Mouse (Mus musculus): Measurements from ENCODE around the gene Ndufb2.

The Ndufb2 gene

DNA sequence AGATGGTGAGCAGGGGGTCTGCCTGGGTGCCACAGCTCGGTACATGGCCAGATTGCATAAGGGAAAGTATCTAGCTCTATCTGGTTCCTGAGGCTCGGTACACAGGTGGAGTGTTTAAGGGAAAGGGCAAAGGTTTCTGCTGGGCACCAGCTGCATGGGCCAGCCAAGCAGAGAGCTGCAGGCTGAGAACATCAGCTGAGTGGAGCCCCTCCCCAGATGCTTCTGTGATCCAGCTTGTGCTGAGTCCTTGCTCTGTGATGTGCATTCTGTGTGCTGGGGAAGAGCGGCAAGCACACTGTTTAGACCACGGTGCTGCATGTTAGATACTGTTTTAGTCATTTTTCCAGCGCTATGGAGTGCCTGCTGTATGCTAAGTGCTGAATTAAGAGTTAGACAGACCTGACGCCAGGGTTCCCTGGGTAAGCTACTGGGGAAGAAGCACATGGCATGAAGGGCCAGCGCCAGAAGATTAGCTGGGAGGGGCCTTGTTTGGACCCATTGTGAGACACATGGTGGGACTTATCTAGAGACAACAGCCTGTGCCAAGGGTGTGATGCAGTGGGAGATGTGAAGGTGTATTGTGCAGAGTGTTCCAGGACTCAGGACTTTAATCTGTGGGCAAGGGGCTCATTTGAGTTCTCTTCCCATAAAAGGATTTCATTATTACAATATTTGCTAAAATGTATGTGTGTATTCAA lies 11.1 kb upstream of the Ndufb2 start:
- DNase-seq = no peak

DNA sequence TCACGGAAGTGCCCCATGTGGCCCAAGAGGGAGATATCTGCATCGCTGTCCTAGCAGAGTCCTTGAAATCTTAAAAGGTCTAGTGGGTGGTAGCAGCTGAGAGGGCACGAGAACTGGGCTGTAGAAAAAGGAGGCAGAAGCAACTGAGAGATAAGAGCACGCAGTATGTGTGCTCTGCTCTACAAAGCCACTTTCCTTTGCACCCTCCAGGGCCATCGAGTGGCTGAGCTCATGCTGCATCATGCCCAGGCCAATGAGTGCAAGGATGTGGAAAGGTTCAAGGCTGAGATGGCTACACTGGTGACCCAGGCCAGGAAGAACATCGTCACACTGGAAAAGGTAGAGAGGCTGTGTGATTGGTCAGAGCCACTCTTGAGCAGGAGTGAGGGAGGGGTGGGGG lies 6.9 kb upstream of the Ndufb2 start, which contains the start of gene Gm42420:
Gm42420 (plus strand) TSS at position 237 of the 400 bp plus-strand sequence.
- DNase-seq = no peak

DNA sequence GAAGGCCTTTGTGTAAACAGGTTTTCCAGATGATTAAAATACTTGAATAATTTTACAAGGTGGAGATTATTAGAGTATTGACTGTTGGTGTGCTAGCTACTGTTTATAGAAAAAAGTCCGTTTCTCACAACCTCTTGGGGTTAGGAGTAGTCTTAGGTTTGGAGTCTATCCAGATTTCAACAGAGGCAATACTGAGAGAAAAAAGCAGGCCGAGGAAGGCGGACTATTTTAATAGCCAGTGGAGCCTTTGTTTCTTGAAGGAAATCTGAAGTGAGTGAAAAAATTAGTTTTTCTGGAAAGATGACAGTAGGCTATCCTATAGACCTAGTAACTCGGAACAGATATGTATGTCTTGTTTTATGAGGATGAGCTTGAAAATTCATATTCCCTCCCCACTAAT lies 893 bp upstream of the Ndufb2 start:
- DNase-seq = no peak

DNA sequence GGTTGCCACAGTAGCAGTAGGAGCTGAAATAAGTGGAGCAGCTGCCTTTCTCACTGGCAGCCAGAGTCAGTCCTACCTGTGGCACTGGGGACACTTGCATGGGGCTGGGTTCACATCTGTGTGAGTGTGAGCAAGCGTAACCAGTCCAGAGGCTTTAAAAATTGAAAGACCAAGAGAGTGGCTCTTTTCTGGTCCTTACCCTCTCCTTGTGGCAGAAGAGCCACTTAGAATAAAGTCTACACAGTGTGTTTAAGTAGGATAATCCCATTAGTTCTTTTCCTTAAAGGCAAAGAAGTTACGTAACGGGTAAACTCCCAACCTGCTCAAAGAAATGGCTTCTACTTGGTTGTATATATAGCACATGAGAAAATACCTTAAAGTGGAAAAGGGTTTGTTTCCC lies 8.5 kb downstream of the Ndufb2 start:
- DNase-seq = peak; percentile 14

DNA sequence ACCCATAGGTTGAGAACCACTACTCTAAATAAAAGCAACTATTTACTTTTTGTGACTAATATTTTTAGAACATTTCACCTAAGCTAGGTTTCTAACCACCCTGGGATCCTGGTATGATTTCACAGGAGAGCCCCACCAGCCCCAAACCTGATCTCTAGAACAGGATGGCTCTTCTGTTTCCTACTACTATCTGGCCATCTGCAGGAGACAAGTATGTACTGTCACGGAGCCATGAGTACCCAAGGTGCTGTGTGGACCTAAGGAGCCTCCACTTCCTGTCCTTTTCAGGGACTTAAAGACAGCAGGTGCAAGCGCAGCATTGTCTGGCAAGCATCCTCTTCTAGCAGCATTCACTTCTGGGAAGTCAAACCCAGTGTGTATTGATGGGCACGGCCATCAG lies 9.5 kb downstream of the Ndufb2 start:
- no peak for DNase-seq

DNA sequence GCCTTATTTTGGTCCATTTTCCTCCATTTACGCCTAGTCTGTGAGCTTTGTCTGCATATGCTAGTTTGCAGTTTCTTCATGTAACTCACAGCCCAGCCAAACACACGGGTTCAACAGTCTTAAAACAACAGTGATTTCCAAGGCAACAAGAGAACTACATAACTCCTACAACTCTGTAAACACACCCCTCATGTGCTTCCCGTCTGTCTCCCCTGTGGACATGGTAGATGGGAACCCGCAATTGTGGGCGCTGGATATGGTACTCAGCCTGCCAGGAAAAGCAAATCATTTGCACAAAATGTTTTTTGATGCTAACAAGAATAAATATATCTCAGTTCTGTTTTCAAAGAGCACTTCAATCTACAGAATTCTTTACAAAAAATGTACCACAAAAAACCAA lies 12.2 kb downstream of the Ndufb2 start:
- DNase-seq = no peak

DNA sequence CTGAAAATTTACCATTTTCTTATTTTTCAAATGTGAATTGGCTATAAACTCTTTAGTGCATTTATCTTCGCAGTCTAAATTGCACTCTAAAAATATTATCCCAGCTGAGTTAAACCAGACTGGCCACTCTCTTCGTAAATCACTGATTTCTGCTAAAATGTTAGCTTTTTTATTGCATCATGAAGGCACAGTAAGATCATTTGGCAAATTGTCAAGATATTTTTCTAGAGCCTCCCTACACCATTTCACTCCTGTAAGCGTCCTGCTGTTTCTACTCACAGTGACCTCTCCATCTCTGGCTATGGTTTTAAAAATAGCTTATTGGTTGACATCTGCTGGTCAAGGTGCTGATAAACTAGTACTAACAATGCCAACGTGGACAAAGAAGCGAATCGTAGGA lies 13.7 kb downstream of the Ndufb2 start:
- no peak for DNase-seq

DNA sequence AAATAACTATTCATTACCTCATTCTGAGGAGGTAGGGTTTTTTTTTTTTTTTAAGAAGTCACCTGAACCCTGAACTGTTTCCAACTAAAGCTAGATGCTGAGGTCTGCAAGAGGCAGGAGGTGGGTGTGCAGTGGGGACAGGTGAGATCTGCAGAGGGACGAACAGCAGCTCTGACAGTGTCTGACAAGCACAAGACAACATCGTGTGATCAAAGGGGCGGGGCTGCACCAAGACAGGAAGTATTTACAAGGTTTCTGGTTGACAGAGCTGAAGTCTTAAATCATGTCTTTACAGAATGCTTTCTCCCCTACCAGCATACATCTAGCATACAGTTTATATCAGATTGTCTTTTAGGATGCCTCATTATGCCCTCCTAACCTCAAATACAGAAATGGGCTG lies 14.5 kb downstream of the Ndufb2 start:
- DNase-seq = peak; percentile 40

DNA sequence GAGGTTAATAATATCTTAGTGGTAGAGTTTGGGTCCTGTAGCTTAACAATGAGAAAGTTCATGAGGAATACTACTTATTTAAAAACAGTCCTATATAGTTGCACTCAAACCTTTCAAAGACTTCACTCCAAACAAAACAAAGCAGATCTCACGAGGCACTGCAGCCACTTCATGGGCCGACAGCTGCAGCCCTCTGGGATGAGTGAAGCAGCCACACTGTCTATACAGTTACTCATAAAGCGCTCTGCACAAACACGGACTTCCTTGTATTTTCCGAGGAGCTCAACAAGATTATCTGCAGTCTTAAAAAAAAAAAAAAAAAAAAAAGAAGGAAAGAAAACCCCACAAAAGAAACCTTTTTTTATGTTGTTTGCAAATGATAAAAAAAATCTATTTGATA lies 15.0 kb downstream of the Ndufb2 start:
- DNase-seq = no peak

DNA sequence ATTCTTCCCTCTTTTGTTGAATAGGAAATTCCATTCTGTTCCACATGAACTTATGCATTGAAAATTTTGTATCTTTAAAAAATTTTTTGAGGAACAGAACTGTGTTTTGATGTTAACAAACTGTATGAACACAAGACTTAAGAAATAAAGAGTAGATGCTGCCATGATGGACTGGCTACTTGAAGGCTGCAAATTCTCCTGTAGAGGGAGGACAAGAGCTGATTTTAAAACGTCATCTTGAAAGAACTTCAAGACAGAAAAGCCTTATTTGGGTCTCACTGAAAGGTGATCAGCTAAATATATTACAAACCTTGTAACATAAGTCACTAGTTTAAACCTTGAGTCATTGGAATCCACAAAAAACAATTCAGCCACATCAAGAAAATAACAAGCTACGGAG lies 17.8 kb downstream of the Ndufb2 start:
- DNase-seq = no peak

DNA sequence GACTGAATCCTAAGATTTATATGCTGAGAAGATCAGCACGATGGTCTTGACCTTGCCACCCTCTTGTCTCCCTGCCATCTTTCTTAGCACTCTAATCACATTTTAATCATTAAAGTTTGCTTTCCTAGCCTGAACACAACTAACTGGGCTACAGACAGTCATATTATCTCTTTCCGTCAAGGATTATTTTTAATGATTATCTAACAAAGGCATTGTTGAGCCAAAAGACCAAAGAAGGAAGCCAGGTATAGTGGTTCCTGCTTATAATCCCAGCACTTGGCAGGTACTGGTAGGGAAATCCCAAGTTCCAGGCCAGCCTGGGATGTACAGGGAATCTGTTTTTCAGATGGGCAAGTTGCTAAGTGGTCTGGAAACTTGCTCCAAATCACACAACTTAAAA lies 18.9 kb downstream of the Ndufb2 start:
- no peak for DNase-seq
